Mouse (Mus musculus) spleen, adult 2 months (tissue): ENCODE results near the gene Loxl1.

Experiments
- CTCF ChIP-seq: fragments of 200-500 bp; IDR thresholded peaks from 2 replicates; pipeline ENCODE4 v1.5.1; 2011; ENCODE audit warnings: mild to moderate bottlenecking, inconsistent platforms; ENCODE audit not compliant: insufficient read depth, insufficient read length, insufficient replicate concordance; ENCODE audit errors: extremely low read depth
- POLR2A ChIP-seq: fragments of 200-500 bp; IDR thresholded peaks from 2 replicates; pipeline ENCODE4 v1.6.1; 2011; ENCODE audit warnings: low read depth, low read length, inconsistent platforms

GRCm38 (mm10) chr9:58283431-58283830, 29.6 kb downstream of the Loxl1 start:
- TF ChIP-seq CTCF (no peak), POLR2A (no peak)
